Mouse (Mus musculus): ENCODE data around the gene Gsn.
A peak's percentile ranks its signal among the peaks of the same experiment; 100 is the strongest.

Gsn gene

DNA sequence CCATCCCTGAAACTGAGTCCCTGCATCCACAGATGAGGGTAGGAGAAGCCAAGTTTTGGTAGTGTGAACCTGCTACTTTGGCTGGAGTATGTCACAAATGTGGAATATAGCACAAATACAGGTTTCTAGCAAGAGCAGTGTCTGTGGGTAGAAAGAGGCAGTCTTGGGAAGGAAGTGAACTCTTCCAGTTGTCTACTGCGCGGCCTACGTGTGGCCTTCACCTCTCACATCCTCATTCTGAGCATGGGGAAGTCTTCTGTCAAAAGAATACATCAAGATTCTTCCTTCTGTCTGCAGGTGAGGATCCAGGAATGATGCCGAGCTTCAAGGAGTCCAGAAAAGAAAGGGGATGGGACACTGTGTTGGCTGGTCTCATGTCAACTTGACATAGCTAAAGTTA is 2.4 kb upstream of the Gsn start:
- DNase-seq (ENCODE audit: low read depth, low spot score) = no peak

DNA sequence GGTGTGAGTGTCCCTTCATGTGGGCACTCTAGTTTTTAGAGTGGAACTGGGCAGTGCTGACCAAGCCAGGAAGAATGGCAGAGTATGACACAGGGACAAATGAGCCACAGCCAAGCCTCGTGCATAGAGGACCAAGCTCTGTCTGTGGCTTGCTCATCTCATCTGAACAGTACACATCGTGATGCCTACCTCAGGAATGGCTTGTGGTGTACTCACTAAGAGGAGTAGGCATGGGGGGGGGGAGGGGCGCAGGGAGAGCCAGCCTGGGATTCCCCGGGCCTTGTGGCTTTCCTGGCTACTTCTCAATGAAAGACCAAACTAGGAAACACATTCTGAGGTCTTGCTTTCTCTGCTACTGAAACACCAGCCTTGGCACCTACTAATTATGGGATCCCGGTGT is 1.2 kb upstream of the Gsn start:
- peak; percentile 84 for DNase-seq (ENCODE audit: low read depth, low spot score)

DNA sequence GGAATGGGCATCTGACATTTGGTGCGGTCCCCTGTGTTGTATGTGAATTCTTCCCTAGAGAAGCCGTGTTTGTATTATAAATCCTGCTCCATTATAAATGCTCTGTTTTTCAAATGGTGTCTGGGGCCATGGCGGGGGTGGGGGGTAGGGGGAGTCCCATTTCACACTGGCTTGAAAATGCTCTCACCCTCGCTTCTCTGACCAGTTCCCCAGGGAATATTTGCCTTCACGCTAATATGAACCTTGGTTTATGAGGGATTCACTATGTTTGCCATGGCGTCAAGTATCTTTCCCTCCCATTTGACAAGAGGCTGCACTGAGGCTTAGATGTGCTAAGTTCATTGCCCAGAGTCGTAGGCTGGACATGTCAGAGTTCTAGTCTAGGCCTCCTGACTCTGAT is 718 bp upstream of the Gsn start:
- peak; percentile 46 for DNase-seq (ENCODE audit: low read depth, low spot score)

DNA sequence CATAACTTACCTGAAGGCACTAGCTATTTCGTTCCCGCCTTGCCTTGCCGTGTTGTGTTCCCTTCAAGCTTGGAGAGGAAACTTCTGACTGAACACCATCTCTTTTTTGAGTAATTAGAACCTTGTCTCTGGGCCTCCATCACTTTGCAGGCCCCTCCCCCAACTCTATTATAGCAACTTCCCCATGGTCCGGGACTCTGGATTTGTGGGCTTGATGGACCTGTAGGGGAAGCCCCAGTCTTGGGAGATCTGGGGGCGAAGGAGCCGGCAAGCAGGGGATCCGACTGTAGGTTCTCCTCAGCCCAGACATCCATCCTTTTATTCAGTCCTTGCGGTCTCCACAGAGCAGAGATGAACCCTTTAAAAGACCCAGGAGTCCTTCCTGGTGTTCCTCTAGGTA is 752 bp downstream of the Gsn start:
- peak; percentile 62 for DNase-seq (ENCODE audit: low read depth, low spot score)

DNA sequence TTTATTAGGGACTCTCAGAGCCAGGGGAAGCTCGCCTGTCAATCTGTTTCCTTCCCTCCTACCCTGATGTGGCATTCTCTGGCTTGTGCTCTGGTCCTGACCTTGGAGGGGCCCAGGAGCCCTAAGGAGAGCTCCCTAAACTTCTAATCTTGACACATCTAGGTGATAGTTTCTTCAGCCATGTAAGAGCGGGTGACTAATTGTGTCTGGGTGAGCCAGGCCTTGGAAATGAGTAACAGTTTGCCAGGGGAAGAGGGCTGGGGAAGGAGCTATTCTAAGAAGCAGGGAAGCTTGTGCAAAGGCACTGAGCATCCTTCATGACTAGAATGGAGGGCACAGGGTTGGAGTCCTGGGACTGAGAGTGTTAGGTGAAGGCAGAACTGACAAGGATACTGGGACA is 1.7 kb downstream of the Gsn start:
- peak; percentile 77 for DNase-seq (ENCODE audit: low read depth, low spot score)

DNA sequence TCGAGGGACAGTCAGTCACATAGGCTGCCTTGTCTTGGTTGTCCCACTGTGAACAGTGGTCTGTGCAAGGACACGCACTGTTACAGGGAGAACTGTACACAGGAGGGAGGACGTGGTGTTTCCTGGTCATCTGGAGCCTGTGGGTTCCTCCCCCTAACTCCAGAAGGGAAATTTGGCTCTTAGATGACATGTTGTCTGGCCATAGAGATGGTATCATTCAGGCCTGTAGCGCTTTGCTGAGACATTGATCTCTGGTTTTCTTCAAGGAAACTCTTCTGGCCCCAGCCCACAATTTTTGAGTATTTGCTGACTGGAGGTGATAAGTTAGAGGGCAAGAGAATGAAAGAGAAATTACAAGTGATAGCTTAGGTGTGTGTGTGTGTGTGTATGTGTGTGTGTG is 2.4 kb downstream of the Gsn start:
- peak; percentile 37 for DNase-seq (ENCODE audit: low read depth, low spot score)

DNA sequence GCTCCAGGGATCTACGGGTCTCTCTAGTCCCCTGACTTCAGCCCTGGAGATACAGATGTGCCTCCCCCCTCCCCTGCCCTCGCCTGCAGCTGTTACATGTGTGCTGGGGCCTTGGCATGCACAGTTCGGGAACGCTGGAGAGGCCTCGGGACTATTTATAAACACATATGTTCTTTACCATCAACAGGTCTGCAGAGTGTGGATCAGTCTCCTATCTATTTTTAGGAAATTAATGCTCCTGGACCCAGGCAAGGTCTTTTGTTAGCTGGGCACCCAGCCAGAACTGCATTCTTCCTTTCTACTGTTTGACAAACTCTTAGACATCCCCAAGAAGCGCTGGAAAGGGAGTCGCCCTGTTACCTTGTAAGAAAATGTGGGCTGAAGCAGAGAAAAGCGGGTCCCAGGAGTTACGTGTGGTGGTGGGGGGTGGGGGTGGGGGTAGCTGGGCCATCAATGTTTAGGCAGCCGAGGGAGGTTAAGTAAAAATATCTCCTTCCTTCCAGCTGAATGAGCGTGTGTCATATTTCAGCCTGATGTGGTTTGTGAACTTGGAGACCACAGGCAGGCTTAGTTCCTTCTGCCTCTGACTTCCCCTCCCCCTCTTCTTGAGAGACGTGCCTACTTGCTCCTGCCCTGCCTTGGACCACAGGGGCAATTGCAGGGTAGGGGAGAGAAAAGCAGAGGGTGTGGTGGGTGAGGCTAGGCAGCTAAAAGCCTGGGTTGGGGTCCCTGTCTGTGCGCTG is 3.3 kb downstream of the Gsn start:
- DNase-seq (ENCODE audit: low read depth, low spot score) = peak; percentile 81

DNA sequence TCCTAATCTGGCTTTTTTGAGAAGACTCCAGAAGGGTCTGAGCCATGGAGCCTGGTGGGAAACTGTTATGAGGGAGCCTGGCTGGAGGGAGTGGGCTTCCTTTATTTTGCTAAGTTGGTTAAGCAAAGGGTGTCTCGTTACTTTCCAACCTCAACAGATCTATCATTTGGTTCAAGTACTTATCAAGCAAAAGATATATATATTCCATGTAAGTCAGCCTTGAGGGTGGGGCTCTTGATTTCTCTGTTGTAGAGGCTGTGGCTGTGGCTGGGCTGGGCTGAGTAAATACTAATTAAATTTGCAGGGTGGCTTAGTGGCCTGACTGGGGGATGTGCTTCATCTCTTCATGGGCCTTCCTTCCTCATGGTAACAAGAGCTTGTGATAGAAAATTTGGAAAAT is 4.1 kb downstream of the Gsn start:
- no peak for DNase-seq (ENCODE audit: low read depth, low spot score)

DNA sequence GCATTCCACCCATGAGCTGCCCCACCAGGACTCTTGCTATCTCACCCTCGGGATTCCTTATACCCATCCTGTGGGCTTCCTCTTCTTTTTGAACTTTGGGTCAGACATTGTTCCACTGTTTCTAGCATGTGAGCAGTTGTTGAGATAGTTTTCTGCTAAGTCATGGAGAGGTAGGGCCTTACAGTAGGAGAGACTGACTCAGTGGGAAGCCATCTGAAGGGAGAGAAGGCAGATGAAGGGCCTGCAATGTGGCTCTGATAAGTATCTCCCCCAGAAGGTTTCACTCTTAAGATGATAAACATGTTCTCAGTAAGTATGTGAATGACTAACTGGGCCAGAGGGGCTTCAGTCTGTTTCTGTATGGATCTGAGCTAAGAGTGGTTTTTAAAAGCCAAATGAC is 7.9 kb downstream of the Gsn start:
- DNase-seq (ENCODE audit: low read depth, low spot score) = peak; percentile 70

DNA sequence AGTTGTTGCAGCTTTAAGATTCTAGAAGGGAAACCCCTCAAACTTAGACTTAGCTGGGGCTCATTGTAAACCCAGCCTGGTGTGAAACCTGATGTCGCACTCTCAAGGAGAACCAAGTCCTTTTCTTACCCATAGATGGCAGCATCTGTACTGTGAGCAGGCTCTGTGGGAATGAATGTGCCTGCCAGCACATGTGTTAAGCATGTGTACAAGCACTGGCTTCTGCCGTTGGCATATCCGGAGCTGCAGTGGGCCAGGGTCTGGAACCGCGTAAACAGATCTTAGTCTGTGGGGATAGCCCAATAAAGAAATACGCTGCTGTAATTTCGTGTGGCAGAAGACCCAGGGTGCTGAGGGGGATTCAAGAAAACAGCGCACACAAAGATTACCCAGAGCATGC is 9.1 kb downstream of the Gsn start:
- peak; percentile 96 for DNase-seq (ENCODE audit: low read depth, low spot score)

DNA sequence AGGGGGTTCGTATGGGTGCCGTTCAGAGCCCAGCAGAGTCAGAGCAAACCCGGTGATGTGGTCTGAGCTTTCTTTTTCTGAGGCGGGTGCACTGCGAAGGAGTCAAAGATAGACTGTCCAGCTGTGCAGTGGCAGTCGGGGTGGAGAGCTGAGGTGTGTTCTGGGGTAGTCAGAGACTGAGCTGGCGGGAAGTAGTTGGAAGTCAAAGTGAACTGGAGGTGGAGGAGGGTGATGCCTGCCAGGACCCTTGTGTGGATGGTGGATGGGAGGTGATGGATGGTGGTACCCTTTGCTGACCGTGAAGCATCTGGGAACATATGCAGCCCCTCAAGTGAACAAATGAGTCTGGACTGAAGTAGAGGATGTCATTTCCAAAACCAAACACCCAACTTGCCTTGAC is 9.6 kb downstream of the Gsn start:
- no peak for DNase-seq (ENCODE audit: low read depth, low spot score)

DNA sequence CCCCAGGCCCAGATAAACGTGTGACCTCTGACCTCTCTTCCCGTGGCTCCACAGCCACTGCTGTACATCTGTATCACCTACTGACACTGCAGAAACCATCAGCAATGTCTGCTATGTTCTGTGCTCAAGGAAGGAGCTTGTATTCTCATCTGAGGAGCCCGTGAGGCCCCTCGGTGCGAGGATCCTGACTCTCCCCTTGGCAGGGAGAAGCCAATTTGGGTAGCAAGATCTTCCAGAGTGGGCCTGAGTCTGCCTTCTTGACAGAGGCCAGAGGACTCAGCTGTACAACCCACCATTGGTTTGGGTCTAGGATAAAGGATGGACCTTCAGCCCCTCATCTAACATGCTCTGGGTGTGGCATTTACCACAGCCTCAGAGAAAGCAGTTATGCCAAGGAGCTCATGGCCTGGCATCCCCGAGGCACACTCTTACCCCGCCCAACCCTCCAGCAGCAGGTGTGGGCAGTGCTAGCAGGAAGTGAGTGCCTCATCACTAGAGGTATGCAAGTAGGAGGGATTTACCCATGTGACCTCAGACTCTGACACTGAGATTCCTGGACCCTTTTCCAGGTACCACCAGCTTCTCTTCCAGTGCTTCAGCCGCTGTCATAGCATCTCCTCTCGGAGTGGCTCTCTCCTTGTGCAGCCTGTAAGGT is 10.2 kb downstream of the Gsn start:
- no peak for DNase-seq (ENCODE audit: low read depth, low spot score)

DNA sequence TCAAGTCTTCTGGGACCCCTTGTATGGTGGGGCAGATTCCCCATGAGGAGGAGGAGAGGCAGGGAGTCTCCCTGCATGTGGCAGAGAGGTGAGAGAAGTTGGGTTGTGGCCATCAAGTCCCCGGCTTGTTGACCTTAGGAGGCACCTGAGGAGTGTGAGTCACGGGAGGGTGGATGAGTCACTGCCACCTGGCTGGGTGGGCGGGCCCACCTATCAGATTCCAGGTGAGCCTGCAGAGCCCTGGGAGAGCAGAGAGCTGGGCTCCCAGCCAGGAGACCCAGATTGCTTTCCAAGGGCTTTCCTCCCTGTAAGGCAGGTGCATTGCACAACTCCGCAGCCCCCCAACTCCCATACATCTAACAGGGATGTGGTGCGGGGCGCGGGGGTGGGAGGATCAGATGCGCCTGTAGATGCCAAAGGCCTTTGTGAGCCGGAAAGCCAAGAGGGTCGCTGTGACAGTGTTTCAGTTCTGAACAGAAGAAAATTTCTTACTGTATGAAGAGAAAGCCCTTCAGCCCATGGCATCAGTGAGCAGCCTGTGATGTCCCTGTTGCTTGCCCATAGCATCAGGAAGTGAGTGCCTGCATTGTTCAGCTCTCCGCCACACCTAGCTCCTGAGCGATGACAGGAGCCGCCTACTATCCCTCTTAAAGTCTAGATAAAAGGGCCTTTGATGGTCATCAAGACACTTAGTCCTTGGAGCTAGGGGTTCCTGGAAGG is 11.1 kb downstream of the Gsn start:
- no peak for DNase-seq (ENCODE audit: low read depth, low spot score)

DNA sequence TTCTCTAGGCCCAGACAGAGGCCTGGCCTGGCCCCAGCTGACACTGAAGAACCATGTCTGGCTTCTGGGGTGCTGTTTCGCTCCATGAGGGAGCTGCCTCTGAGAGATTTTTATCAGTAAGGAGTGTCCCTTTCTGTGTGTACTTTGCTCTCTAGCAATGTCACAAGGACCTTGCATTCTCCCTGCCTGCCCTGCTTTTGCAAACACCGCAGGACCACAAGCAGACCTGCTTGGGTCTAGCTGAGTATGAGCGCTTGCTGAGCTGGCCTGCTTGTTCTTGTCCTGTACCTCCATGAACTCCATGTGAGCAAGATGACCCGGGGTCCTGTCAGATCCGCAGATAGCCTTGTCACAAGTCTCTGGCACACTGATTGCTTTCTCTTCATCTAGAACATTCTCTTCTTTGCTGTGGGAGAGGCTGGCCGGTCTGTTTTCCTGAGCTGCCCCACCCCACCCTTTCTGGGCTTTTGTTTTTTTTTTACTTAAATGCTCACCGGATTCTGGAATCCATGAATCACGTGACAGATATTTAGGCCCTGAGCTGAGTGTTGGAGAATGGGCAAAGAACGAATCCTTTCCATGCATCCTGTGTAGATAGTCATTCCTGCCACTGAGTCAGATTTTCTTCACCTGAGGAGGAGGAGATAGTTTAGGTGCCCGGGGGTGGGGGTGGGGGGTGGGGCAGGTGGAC is 11.8 kb downstream of the Gsn start:
- DNase-seq (ENCODE audit: low read depth, low spot score) = peak; percentile 64

DNA sequence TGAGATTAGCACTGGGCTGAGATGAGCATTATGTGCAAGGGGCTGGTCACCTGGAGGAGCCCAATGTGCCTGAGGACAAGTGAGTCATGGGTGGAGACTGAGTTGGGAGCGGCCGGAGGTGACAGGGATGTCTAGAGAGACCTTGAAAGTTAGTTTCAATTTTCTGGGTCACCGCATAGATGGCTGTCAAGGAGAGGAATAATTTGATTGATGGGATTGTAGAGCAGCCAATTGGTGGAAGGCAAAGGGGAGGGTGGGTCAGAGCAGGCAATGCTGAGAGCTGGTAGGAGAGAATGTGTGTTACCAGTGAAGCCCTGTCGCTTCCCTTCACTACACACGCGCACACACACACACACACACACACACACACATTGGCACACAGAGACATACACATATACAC is 13.0 kb downstream of the Gsn start:
- peak; percentile 92 for DNase-seq (ENCODE audit: low read depth, low spot score)

DNA sequence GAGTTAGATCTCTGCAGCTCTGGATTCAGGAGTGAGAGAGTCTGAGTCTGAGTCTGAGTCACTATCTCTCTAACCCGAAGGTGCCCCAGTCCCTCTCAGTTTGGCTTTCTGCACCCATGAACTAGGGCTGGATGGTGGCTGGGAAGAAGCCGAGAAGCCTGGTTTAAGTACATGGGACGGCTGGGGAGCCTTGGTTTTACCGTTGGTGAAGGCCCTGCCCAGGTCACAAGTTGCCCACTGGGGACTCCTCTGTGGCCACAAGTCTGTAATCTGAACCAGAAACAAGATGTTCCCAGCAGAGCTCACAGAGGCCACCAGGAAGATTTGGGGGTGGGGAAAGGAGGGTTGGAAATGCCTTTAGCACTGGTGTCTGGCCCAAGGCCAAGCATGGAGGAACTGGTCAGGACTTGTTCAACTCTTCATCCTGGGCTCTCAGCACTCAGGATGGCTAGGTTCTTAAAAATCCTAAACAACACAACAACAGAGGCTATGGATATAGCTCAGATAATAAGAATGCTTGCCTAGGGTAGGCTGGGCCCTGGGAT is 13.6 kb downstream of the Gsn start:
- peak; percentile 94 for DNase-seq (ENCODE audit: low read depth, low spot score)

DNA sequence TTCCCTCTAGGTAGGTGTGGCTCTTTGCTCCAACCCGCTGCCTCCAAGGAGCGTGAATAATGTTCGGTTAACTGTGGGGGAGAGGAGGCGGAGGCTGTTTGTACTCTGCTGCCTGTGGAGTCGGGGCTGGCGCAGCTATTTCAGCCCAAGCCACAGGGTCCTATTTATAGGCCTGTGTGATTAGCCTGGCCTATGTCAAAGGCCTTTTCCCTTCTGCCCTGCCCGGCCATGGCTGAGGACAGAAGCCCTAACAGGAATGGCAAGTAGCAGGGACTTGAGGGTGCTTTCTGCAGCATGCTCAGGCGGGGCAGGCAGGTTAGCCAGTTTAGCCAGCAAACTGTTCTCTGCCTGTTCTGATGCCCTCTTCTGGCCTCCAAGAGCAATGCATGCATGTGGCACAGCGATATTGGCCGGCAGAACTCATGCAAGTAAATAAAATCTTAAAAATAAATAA is 14.4 kb downstream of the Gsn start:
- DNase-seq (ENCODE audit: low read depth, low spot score) = peak; percentile 89

DNA sequence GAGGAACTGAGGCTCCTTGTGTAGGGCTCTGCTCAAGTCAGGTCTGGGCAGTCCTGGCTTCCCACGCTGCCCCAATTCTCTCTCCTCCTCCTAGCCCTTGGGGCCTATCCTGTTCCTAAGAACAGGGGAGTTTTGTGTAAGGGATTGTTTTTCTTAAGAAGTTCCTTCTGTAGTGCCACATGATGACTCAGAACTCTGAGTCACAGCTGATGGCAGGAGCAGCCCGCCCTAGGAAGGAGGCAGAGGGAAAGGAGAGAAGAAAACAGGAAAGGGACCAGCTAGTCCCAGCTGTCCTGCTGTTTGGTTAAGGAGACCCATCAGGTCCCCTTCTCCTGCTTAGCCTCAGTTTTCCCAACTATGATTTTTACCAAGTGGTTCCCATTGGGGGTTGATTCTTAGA is 15.6 kb downstream of the Gsn start:
- peak; percentile 98 for DNase-seq (ENCODE audit: low read depth, low spot score)

DNA sequence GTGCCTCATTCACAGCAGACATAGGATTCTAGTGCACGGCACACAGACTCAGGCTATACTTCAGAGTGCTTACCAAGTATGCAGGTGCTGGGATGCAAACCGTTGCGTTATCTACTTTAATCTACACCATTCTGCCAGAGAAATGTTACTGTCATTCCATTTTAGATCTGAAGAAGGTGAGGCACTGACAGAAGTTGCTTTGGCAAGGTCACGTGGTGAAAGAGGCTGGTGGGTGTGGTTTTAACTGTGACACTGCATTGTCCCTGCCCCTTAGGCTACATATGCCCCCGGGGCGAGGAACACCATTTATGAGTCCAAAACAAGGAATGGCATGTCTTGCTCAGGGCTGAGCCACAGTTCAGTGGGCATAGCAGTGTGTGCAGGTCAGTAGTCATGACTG is 16.7 kb downstream of the Gsn start:
- peak; percentile 33 for DNase-seq (ENCODE audit: low read depth, low spot score)

DNA sequence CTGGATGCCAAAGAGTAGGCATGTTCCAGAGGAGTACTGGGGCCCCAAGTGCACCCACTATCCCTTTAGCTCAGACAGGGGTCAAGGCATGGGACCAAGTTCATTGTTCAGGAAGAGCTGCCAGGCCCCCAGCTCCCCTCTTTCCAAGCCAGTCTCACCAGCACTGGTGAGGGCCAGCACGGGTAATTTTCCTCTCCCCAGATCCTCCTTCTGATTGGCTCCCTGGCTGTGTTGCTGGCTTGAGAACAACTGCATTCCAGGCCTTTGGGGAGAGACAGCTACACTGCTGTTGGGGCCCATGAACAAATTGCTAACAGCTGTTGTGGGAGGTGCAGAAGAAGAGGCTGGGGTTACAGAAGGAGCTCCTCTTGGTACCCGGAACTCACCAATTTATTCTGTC is 17.4 kb downstream of the Gsn start:
- DNase-seq (ENCODE audit: low read depth, low spot score) = peak; percentile 90

DNA sequence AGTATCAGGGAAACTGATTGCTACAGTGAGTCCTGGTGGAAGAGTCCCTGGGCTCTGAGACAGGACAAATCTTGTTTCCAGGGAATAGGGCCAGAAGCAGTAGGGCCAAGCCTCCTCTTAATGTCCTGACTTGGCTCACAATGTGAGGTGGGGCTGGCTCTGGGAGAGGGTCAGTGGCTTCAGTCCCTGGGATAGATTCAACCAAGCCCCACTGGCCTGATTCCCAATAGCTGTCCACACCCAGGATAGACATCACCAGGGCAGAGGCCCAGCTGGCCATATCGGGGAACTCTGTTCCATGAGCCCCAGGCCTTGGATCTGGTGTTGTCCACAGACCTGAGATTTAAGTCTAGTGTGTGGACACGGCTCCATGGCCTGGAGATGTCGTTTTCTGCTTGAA is 21.5 kb downstream of the Gsn start:
- DNase-seq (ENCODE audit: low read depth, low spot score) = peak; percentile 97

All from 3T3-L1 (cell line).